Mouse (Mus musculus) intestine, postnatal 0 days (tissue): ENCODE results near the gene Als2cr12. TPM values are rescaled to one million over a fixed set of nuclear protein-coding genes. Genes with fewer than 3 reads are reported as not detected.
"Not testable (repeated sequence)": the region's sequence is repeated elsewhere in the genome, so short reads cannot be mapped to it uniquely, and the experiment has no call there.

Experiments used
- ATAC-seq: fragments of 200-750 bp; cut with Nextera tagmentation; 2 replicates; pipeline ENCODE4 v1.8.0; 2017; ENCODE audit warnings: mild to moderate bottlenecking, moderate TSS enrichment, moderate library complexity
- H3K27ac ChIP-seq: fragments of 300-500 bp; sonication (generic); 2 replicates; pipeline ENCODE4 v1.5.1; 2014; ENCODE audit warnings: mild to moderate bottlenecking, low read depth, low read length, moderate library complexity
- H3K27me3 ChIP-seq: fragments of 300-500 bp; sonication (generic); replicated peaks from 2 replicates; pipeline ENCODE4 v1.6.1; 2014; ENCODE audit warnings: low read length, mixed read lengths; ENCODE audit not compliant: control insufficient read depth, insufficient read depth
- H3K36me3 ChIP-seq: fragments of 300-500 bp; sonication (generic); 2 replicates; pipeline ENCODE4 v1.6.1; 2014; ENCODE audit warnings: mild to moderate bottlenecking, moderate library complexity; ENCODE audit not compliant: control insufficient read depth, insufficient read depth
- H3K4me1 ChIP-seq: fragments of 300-500 bp; sonication (generic); replicated peaks from 2 replicates; pipeline ENCODE4 v1.6.1; 2014; ENCODE audit warnings: antibody characterized with exemption, low read length, mixed read lengths; ENCODE audit not compliant: control insufficient read depth, insufficient read depth
- H3K4me2 ChIP-seq: fragments of 300-500 bp; sonication (generic); replicated peaks from 2 replicates; pipeline ENCODE4 v1.6.1; 2014; ENCODE audit warnings: low read depth, mild to moderate bottlenecking, moderate library complexity
- H3K4me3 ChIP-seq: fragments of 300-500 bp; sonication (generic); 2 replicates; pipeline ENCODE4 v1.5.1; 2014; ENCODE audit warnings: low read depth, low read length
- H3K9ac ChIP-seq: fragments of 300-500 bp; sonication (generic); 2 replicates; pipeline ENCODE4 v1.6.1; 2014; ENCODE audit warnings: mild to moderate bottlenecking, low read depth, low read length
- H3K9me3 ChIP-seq: fragments of 300-500 bp; sonication (generic); 2 replicates; pipeline ENCODE4 v1.6.1; 2016; ENCODE audit warnings: mixed run types; ENCODE audit not compliant: control insufficient read depth
- CTCF ChIP-seq: sonication (generic); IDR thresholded peaks from 2 replicates; pipeline ENCODE4 v1.5.1; 2016; ENCODE audit warnings: low read depth, mild to moderate bottlenecking, control low read depth, antibody characterized with exemption, moderate library complexity
- WGBS: fragments of 180-500 bp; shearing (Covaris S2); extraction: QIAGEN DNeasy Blood & Tissue Kit; methylation state at CpG from one replicate; pipeline ENCODE4 v1.1.7; 2014; 5-methylcytosine and 5-hydroxymethylcytosine counted together
- polyA plus RNA-seq: library from polyadenylated mRNA; unstranded; fragments of >200 nt; fragmentation: Nextera tagmentation; extraction: Ambion mirVana; gene quantifications from 2 replicates; pipeline ENCODE4 v1.2.1, GENCODE M21; 2015

Als2cr12 gene
- polyA plus RNA-seq, 1 experiment from 2014 or later: 10.6 TPM

GRCm38 (mm10) chr1:58710711-58711364 is 15.0 kb upstream of the Als2cr12 start:
- Histone ChIP-seq H3K4me2 (peak overlapping the region; percentile 68), H3K27me3 (no peaks in the 10 kb centered on the region), H3K9me3 (no peaks in the 10 kb centered on the region), H3K9ac (peak overlapping the region; percentile 92), H3K4me3 (peak overlapping the region; percentile 65), H3K27ac (peak overlapping the region; percentile 100), H3K4me1 (no peaks in the 10 kb centered on the region), H3K36me3 (0 out of 2 replicates have a peak, but pooled peaks cover 10% of the 10 kb centered on the region)
- TF ChIP-seq CTCF: no peak
- no peak for ATAC-seq
- whole genome bisulfite sequencing: 28% methylated on average over 10 of the region's 10 CpGs

DNA sequence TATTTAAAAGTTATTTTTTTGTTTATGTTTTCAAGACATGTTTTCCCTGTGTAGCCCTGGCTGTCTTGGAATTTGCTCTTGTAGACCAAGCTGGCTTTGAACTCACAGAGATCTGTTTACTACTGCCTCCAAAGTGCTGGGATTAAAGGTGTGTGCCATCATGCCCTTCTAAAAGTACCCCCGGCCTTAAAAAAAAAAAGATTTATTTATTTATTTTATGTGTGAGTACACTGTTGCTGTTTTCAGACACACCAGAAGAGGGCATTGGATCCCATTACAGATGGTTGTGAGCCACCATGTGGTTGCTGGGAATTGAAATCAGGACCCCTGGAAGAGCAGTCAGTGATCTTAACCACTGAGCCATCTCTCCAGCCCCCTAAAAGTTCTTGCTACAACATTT is 14.3 kb upstream of the Als2cr12 start:
- H3K4me2 ChIP-seq, H3K9me3 ChIP-seq, H3K27me3 ChIP-seq, H3K27ac ChIP-seq, H3K36me3 ChIP-seq, H3K4me1 ChIP-seq, H3K9ac ChIP-seq, ATAC-seq, H3K4me3 ChIP-seq: not testable (repeated sequence)
- 88% methylated on average over 1 of the region's 1 CpGs for WGBS
- 0 out of 2 replicates have a peak, but pooled peaks have one; percentile 20 for TF ChIP-seq CTCF

DNA sequence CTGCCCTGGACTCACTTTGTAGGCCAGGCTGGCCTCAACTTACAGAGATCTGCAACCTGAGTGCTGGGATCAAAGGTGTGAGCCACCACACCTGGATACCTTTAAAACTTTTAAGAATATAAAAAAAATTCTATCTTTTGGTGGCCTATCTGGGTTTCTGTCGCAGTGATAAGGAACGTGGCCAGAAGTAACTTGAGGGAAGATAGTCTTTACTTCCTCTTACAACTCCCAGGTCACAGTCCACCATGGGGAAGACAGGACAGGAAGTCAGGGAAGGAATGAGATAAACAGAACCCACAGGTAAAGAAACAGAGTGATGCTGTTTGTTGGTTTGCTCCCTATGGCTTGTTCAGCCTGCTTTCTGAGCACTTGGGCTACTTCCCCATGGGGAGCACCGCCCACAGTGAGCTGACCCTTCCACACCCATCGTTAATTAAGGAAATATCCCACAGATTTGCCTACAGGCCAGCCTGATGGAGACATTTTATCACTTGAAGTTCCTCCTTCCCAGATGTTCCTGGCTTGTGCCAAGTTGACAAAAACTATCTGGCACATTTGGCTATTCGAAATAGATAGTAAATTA is 4.9 kb upstream of the Als2cr12 start:
- not testable (repeated sequence) for H3K9ac ChIP-seq, H3K27ac ChIP-seq, H3K4me1 ChIP-seq, H3K4me3 ChIP-seq, H3K9me3 ChIP-seq, H3K27me3 ChIP-seq, H3K36me3 ChIP-seq, H3K4me2 ChIP-seq
- 46% methylated on average over 4 of the region's 5 CpGs for WGBS
- peak; percentile 70 for ATAC-seq

DNA sequence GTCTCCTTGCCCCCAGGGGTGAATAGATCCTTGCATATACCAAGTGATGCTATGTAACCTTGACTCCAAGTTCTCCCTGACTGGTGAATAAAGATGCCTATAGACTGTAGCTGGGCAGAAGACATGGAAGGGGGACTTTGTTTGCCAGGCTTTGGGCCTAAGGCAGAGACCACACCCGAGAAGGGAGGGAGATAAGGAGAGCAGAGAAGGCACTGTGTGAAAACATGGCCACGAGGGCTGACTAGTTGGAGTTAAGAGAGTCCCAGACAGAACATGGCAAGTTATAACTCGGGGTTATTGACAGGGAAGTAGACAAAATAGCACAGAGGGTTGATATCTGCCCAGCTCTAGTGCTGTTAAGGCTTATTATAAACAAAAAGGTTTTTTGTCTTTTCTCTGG is 4.2 kb upstream of the Als2cr12 start:
- no peaks in the 10 kb centered on the region for H3K27me3 ChIP-seq
- H3K4me3 ChIP-seq: no peak overlapping the region
- H3K4me2 ChIP-seq: no peak overlapping the region
- H3K9ac ChIP-seq: no peak overlapping the region
- no peaks in the 10 kb centered on the region for H3K9me3 ChIP-seq
- ATAC-seq: no peak
- TF ChIP-seq CTCF: no peak
- H3K36me3 ChIP-seq: no peaks in the 10 kb centered on the region
- 46% methylated on average over 3 of the region's 3 CpGs for WGBS
- H3K27ac ChIP-seq: no peak overlapping the region; the same call in 1 of the 2 replicates
- H3K4me1 ChIP-seq: no peaks in the 10 kb centered on the region

GRCm38 (mm10) chr1:58698781-58699180 is 3.0 kb upstream of the Als2cr12 start:
- Histone ChIP-seq H3K36me3 (no peaks in the 10 kb centered on the region), H3K4me1 (no peaks in the 10 kb centered on the region), H3K9ac (no peak overlapping the region), H3K9me3 (no peaks in the 10 kb centered on the region), H3K27ac (no peak overlapping the region), H3K27me3 (no peaks in the 10 kb centered on the region), H3K4me3 (no peak overlapping the region), H3K4me2 (no peak overlapping the region)
- no peak for TF ChIP-seq CTCF
- ATAC-seq: no peak
- WGBS: 89% methylated on average over 4 of the region's 4 CpGs

DNA sequence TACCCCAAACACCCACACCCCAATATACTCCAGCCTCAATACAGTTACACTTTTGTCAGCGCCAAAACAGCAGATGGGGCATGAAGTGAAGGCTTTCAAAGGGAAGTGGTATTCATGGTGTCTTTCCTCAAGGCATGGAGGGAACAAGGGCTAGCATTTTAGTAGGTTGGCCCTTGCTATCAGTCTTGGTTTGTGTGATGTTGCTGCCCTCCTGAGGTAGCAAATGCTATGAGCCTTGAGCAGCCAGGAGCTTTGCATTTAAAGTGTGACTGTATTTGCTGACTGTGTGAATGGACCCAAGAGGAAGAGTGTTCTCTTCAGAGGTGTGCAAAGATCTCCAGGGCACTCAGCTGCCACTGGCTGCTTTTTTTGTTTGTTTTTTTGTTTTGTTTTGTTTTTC is 1.8 kb upstream of the Als2cr12 start:
- not testable (repeated sequence) for H3K9me3 ChIP-seq, H3K4me2 ChIP-seq, H3K9ac ChIP-seq, H3K36me3 ChIP-seq, H3K4me3 ChIP-seq, H3K27ac ChIP-seq, H3K4me1 ChIP-seq, H3K27me3 ChIP-seq
- ATAC-seq: peak; percentile 56; the same call in 1 of the 2 replicates
- TF ChIP-seq CTCF: peak; percentile 68
- 62% methylated on average over 1 of the region's 1 CpGs for WGBS
